Mouse (Mus musculus) left cerebral cortex, postnatal 14 days (tissue): ENCODE measurements around the gene E130218I03Rik. TPM values are rescaled to one million over a fixed set of nuclear protein-coding genes. Genes with fewer than 3 reads are reported as not detected.

Source experiments
- DNase-seq, 2 experiments: peaks; one replicate each; pipeline ENCODE4 v3.0.0; 2021 to 2022; ENCODE audit warnings: low spot score in 2 of 2, mixed read lengths in 1 of 2
- intact Hi-C: fragments of 180-260 bp; cut with DNase I; formaldehyde crosslinking; loops from one replicate; pipeline ENCODE4 v1.15.1; 2025
- total RNA-seq, 2 experiments: library from RNA; stranded (reverse); gene quantifications; 2 replicates each; pipeline ENCODE4 v1.2.3; 2021

The E130218I03Rik gene
- total RNA-seq, 2 experiments from 2014 or later = not detected

GRCm38 (mm10) chr4:134273417-134274345 lies 30.2 kb downstream of the E130218I03Rik start:
- intact Hi-C loops = no loop called here
- no peak for DNase-seq

GRCm38 (mm10) chr4:134284942-134285341 lies 41.5 kb downstream of the E130218I03Rik start:
- no peak for DNase-seq
- intact Hi-C loops = loop anchor here (5.0 kb wide), 1 partner anchor 72 kb away; no protein-coding TSS in a partner anchor

- intact Hi-C loops = loop anchor here (2.0 to 5.0 kb wide), 2 partner anchors 71 to 100 kb away; partner anchors contain the start of gene Cep85
- peak in 1 of 2 experiments; percentile 19 for DNase-seq
These were observed 43.0 kb downstream of the E130218I03Rik start for GRCm38 (mm10) chr4:134286226-134287167.

GRCm38 (mm10) chr4:134287168-134287564 lies 43.7 kb downstream of the E130218I03Rik start:
- intact Hi-C loops = loop anchor here (2.0 to 5.0 kb wide), 2 partner anchors 70 to 100 kb away; partner anchors contain the start of gene Cep85
- peak; percentile 96 to 97 for DNase-seq

- peak; percentile 72 to 74 for DNase-seq
- intact Hi-C loops = loop anchor here (2.0 to 5.0 kb wide), 3 partner anchors 39 to 101 kb away; partner anchors contain the start of gene Cep85
These were observed 44.1 kb downstream of the E130218I03Rik start, which contains the start of gene Pdik1l for GRCm38 (mm10) chr4:134287575-134288025. TSS of gene Pdik1l (minus strand) at chr4:134287895.

GRCm38 (mm10) chr4:134288397-134289256 lies 45.2 kb downstream of the E130218I03Rik start:
- intact Hi-C loops = loop anchor here (2.0 to 5.0 kb wide), 2 partner anchors 40 to 69 kb away; no protein-coding TSS in a partner anchor
- DNase-seq = peak in 1 of 2 experiments; percentile 39

- intact Hi-C loops = no loop called here
- DNase-seq = peak; percentile 41 to 74
These were observed 48.6 kb downstream of the E130218I03Rik start for GRCm38 (mm10) chr4:134292067-134292466.

- no peak for DNase-seq
- intact Hi-C loops = no loop called here
These were observed 49.7 kb downstream of the E130218I03Rik start for GRCm38 (mm10) chr4:134293061-134293691.

- intact Hi-C loops = no loop called here
- DNase-seq = no peak
These were observed 50.3 kb downstream of the E130218I03Rik start for GRCm38 (mm10) chr4:134293692-134294163.

Other genes with a start within 250 kb of the E130218I03Rik start
- gene Dhdds, start 242.7 kb upstream of the E130218I03Rik start, total RNA-seq = 10 to 100 TPM; 61.0 to 63.6 TPM
- gene Lin28a, start 224.8 kb upstream of the E130218I03Rik start, total RNA-seq = not detected
- not detected for gene Zfp683, start 189.8 kb upstream of the E130218I03Rik start, total RNA-seq
- gene Crybg2, start 182.8 kb upstream of the E130218I03Rik start, total RNA-seq = 1 to 10 TPM; 1.3 to 1.4 TPM
- 1 to 10 TPM in 1 of 2 experiments, under 1 TPM in 1; 0.99 to 2.4 TPM for gene Cd52, start 148.6 kb upstream of the E130218I03Rik start, total RNA-seq
- gene Ubxn11, start 141.1 kb upstream of the E130218I03Rik start, total RNA-seq = 10 to 100 TPM; 22.6 to 25.0 TPM
- 100 to 1,000 TPM; 204 to 214 TPM for gene Sh3bgrl3, start 114.9 kb upstream of the E130218I03Rik start, total RNA-seq
- gene Cep85, start 56.5 kb upstream of the E130218I03Rik start, total RNA-seq = 10 to 100 TPM in 1 of 2 experiments, 1 to 10 TPM in 1; 9.5 to 10.5 TPM
- not detected for gene Gm7534, start 40.7 kb upstream of the E130218I03Rik start, total RNA-seq
- not detected for gene Catsper4, start 16.3 kb upstream of the E130218I03Rik start, total RNA-seq
- gene Cnksr1, start 5.3 kb upstream of the E130218I03Rik start, total RNA-seq = under 1 TPM in 1 of 2 experiments, not detected in 1; 0.24 TPM
- gene Zfp593, start 1.9 kb downstream of the E130218I03Rik start, total RNA-seq = 10 to 100 TPM in 1 of 2 experiments, 1 to 10 TPM in 1; 10.0 to 12.5 TPM
- not detected for gene Gm30191, start 3.3 kb downstream of the E130218I03Rik start, total RNA-seq
- gene Grrp1, start 10.4 kb downstream of the E130218I03Rik start, total RNA-seq = 1 to 10 TPM; 3.8 to 4.3 TPM
- 10 to 100 TPM; 16.1 to 16.4 TPM for gene Pdik1l, start 44.2 kb downstream of the E130218I03Rik start, total RNA-seq
- gene Trim63, start 71.5 kb downstream of the E130218I03Rik start, total RNA-seq = under 1 TPM; 0.40 to 0.86 TPM
- gene Slc30a2, start 99.5 kb downstream of the E130218I03Rik start, total RNA-seq = under 1 TPM in 1 of 2 experiments, not detected in 1; 0.17 TPM
- gene Extl1, start 140.2 kb downstream of the E130218I03Rik start, total RNA-seq = 10 to 100 TPM; 52.3 to 53.7 TPM
- gene Pafah2, start 152.7 kb downstream of the E130218I03Rik start, total RNA-seq = 10 to 100 TPM; 10.9 to 12.3 TPM
- gene Stmn1, start 224.7 kb downstream of the E130218I03Rik start, total RNA-seq = 1,000 to 10,000 TPM; 1,227 to 1,286 TPM